Mouse (Mus musculus): Measurements from ENCODE around the gene Thap12.

Thap12 gene

GRCm38 (mm10) chr7:98760126-98760525 is 57.2 kb downstream of the Thap12 start:
- no peak for DNase-seq

GRCm38 (mm10) chr7:98763911-98764310 is 61.0 kb downstream of the Thap12 start:
- DNase-seq: no peak

- DNase-seq: no peak
Observed at GRCm38 (mm10) chr7:98767261-98767660, 64.4 kb downstream of the Thap12 start.

All from cerebellum, postnatal 10 days (tissue).